Mouse (Mus musculus): ENCODE data around the gene Sfrp4.
A peak's percentile ranks its signal among the peaks of the same experiment; 100 is the strongest.

DNA sequence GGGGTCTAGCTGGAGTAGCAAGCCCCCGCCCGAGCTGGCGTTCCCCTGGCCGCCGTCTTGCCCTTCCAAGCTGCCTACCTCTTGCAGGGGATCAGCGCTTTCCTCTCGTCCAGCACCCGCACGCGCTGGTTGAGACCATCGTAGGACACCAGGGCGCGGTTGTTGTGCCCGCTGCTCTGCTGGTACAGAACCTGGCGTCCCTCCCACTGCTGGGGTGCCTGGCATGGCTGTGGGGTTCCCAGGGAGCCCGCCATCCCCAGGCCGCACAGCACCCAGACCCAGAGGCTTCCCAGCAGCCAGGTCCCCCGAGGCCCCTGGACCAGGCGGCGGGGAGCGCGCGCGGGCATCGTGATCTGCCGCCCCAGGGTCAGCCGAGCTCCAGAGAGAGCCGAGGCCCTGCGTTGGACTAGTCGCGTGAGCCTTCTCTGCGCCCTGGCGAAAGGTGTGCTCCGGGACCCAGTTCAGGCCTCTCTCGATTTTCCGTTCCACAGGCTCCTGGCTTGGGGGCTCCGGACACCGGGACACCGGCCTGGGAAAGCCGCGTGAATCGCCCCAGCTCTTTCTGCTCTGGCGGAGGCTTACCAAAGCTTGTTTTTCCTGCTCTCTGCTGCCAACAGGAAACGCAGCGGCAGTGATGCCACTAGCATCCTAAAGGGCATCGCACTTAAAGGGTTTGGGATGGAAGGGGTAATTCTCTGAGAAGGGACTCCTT is 3.5 kb upstream of the Sfrp4 start, which contains the start of gene Epdr1:
- TF ChIP-seq POLR2A (IDR thresholded peaks at IDR 0.05; ENCODE audit: low read depth, low read length) (no peak), CTCF (IDR thresholded peaks at IDR 0.05; ENCODE audit: extremely low read depth, insufficient read depth, insufficient read length, insufficient replicate concordance) (0 out of 2 replicates have a peak, but pooled peaks have one; percentile 10)
